Mouse (Mus musculus): ENCODE measurements at regions not wholly inside any gene's neighbourhood (a gene's known extent, or its start where the extent isn't known, plus 50 kb on each side); places are given as distances from the start of the nearest gene placed in this dataset.

DNA sequence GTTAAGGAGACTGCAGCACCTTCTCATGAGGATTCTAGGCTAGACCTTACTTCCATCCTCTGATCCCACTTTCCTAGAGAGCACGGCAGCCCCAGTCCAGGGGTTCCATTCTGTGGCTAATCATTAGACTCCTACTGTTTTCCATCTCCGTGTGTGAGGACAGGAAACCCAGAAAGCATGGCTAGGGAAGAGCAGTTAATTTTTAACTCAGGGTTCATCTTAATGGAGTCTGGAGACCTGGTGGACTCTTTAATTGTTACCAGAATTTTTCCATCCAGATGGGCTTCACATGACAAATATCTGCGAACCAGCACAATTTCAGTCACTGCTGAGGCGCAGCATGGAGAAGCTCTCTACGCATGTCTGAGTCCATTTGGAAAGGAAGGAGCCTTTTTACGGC is 222.8 kb upstream of the Prdm1 start:
- peaks cover 9% of the 10 kb centered on the region; the same call in 1 of the 2 replicates for H3K4me1 ChIP-seq
- WGBS = 91% methylated on average over 6 of the region's 6 CpGs
- no peak overlapping the region for H3K4me3 ChIP-seq
- H3K27ac ChIP-seq = no peak overlapping the region
- no peaks in the 10 kb centered on the region for H3K9me3 ChIP-seq (replicated peaks)
- no peaks in the 10 kb centered on the region for H3K36me3 ChIP-seq (ENCODE audit: poor library complexity, severe bottlenecking)
- no peaks in the 10 kb centered on the region for H3K27me3 ChIP-seq
- H3K9ac ChIP-seq = no peak overlapping the region
- no peak overlapping the region for H3K4me2 ChIP-seq
- no peak for ATAC-seq

DNA sequence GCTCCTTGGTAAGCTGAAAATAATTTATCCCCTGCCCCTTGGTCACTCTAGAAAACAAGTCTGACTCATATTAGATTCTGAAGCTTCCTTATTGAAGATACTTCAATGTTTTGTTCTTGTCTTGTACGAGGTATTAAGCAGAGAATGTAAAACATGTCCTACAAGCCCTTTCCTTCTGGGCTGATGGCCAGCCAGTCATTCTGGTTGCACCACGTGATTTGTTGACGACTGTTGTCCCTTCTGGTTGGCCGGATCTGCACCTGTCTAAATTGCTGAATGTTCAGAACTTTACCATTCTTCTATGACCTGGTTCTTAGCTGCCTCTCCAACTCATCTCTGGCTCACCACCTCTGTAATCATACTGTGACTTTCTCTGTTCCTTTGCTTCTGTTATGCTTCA is 220.9 kb upstream of the Prdm1 start:
- Histone ChIP-seq H3K9me3 (replicated peaks) (no peaks in the 10 kb centered on the region), H3K4me1 (no peaks in the 10 kb centered on the region), H3K27me3 (no peaks in the 10 kb centered on the region), H3K36me3 (ENCODE audit: poor library complexity, severe bottlenecking) (no peaks in the 10 kb centered on the region), H3K27ac (no peak overlapping the region), H3K9ac (no peak overlapping the region), H3K4me3 (no peak overlapping the region), H3K4me2 (no peak overlapping the region)
- 79% methylated on average over 4 of the region's 4 CpGs for WGBS
- no peak for ATAC-seq

DNA sequence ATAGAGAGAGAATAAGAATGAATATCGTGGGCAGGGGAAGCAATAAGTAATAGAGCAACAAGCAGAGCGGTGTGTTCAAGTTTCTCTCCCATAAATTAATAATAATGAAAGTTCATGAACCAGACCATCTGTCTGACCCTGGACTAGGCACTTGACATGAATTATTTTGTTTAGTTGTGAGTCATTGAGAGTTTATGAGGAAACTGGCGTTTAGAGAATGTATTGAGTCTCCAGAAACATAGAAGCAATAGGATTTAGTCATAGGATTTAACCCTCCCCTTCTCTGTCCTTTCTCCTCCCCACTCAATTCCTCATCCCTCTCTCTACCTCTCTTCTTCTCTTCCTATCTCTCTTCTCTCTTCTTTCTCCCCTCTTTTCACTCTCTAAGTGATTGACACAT is 219.1 kb upstream of the Prdm1 start:
- no peaks in the 10 kb centered on the region for H3K27me3 ChIP-seq
- no peak overlapping the region for H3K9ac ChIP-seq
- no peak for ATAC-seq
- no peak overlapping the region for H3K4me3 ChIP-seq
- no peak overlapping the region for H3K4me2 ChIP-seq
- no peak overlapping the region for H3K27ac ChIP-seq
- H3K4me1 ChIP-seq = no peaks in the 10 kb centered on the region
- WGBS = 82% methylated on average over 3 of the region's 3 CpGs
- no peaks in the 10 kb centered on the region for H3K9me3 ChIP-seq (replicated peaks)
- H3K36me3 ChIP-seq (ENCODE audit: poor library complexity, severe bottlenecking) = no peaks in the 10 kb centered on the region

DNA sequence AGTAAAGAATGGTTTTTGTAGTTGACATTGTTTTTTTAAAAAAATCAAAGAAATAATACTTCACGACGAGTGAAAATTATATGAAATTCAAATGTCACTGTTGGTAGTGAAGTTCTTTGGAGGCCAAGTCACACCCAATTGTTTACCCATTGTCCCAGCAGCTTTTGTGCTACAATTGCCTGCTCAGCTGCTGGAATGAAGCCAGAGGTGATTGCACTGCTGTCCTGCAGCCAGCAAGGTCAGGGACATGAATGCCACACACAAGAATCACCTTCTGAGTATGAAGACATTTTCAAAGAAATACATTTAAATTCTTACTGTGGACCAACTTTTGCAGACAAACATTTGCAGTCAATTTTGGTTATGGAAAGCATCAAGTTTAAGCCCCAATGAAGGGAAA is 215.9 kb upstream of the Prdm1 start:
- Histone ChIP-seq H3K4me3 (no peak overlapping the region), H3K9me3 (replicated peaks) (no peaks in the 10 kb centered on the region), H3K4me1 (no peaks in the 10 kb centered on the region), H3K27me3 (no peaks in the 10 kb centered on the region), H3K36me3 (ENCODE audit: poor library complexity, severe bottlenecking) (no peaks in the 10 kb centered on the region), H3K27ac (no peak overlapping the region), H3K9ac (no peak overlapping the region), H3K4me2 (no peak overlapping the region)
- 82% methylated on average over 2 of the region's 2 CpGs for WGBS
- no peak for ATAC-seq

- H3K9ac ChIP-seq = no peak overlapping the region
- no peak overlapping the region for H3K4me3 ChIP-seq
- no peaks in the 10 kb centered on the region for H3K9me3 ChIP-seq (replicated peaks)
- no peaks in the 10 kb centered on the region for H3K4me1 ChIP-seq
- H3K27me3 ChIP-seq = no peaks in the 10 kb centered on the region
- H3K27ac ChIP-seq = no peak overlapping the region
- H3K4me2 ChIP-seq = no peak overlapping the region
- 85% methylated on average over 5 of the region's 5 CpGs for WGBS
- H3K36me3 ChIP-seq (ENCODE audit: poor library complexity, severe bottlenecking) = no peaks in the 10 kb centered on the region
- ATAC-seq = no peak
Observed at GRCm38 (mm10) chr10:44733641-44734040, 205.3 kb upstream of the Prdm1 start.

- Histone ChIP-seq H3K27ac (no peak overlapping the region), H3K9me3 (replicated peaks) (no peaks in the 10 kb centered on the region), H3K4me3 (no peak overlapping the region), H3K27me3 (no peaks in the 10 kb centered on the region), H3K4me2 (no peak overlapping the region), H3K9ac (no peak overlapping the region), H3K4me1 (no peaks in the 10 kb centered on the region), H3K36me3 (ENCODE audit: poor library complexity, severe bottlenecking) (no peaks in the 10 kb centered on the region)
- no peak for ATAC-seq
- 85% methylated on average over 8 of the region's 8 CpGs for WGBS
Observed at GRCm38 (mm10) chr10:44730721-44731120, 202.4 kb upstream of the Prdm1 start.

- Histone ChIP-seq H3K4me3 (no peak overlapping the region), H3K4me2 (no peak overlapping the region), H3K27me3 (no peaks in the 10 kb centered on the region), H3K9me3 (replicated peaks) (no peaks in the 10 kb centered on the region), H3K36me3 (ENCODE audit: poor library complexity, severe bottlenecking) (no peaks in the 10 kb centered on the region), H3K27ac (no peak overlapping the region), H3K9ac (no peak overlapping the region), H3K4me1 (no peaks in the 10 kb centered on the region)
- ATAC-seq = no peak
- WGBS = 91% methylated on average over 4 of the region's 4 CpGs
Observed at GRCm38 (mm10) chr10:44728963-44729362, 200.7 kb upstream of the Prdm1 start.

DNA sequence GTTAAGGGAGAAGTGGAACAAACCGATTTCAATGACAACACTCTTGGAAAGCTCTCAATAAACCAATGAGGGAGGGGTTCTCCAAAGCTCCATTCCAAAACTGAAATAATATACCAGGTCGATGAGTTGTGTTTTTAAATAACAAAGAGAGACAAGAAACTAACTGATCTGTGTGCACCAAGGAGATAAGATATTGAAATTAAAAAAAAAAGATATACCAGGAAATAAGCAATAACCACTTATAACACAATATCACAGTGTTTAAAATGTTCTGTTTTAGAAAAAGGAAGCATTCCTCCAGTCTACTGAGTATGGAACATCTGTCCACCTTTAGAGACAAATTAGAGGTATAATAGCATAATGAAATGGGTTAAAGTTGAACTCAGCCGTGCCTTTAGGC is 196.3 kb upstream of the Prdm1 start:
- WGBS = 78% methylated on average over 3 of the region's 3 CpGs
- Histone ChIP-seq H3K9me3 (replicated peaks) (no peaks in the 10 kb centered on the region), H3K27ac (no peak overlapping the region), H3K9ac (no peak overlapping the region), H3K4me1 (no peaks in the 10 kb centered on the region), H3K27me3 (no peaks in the 10 kb centered on the region), H3K4me2 (no peak overlapping the region), H3K4me3 (no peak overlapping the region), H3K36me3 (ENCODE audit: poor library complexity, severe bottlenecking) (no peaks in the 10 kb centered on the region)
- ATAC-seq = no peak

DNA sequence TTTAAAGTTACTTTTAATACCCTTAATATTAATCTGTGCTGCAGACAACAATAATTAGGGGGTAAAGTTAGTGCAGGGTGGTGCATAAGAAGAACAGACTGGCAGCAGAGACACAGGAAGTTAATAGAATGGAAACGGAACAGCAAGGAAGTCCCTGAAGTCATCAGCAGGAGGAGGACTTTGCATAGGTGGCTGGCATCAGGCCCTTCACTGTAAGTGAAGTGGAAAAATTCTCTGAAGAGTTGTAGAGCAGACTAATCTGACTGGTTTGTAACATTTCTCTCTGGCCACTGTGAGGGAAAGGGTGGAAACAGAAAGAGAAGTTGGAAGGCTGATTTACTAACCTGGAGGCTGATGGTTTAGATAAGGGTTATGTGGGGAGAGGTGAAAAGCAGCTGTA is 195.5 kb upstream of the Prdm1 start:
- no peak for ATAC-seq
- Histone ChIP-seq H3K4me2 (no peak overlapping the region), H3K4me1 (no peaks in the 10 kb centered on the region), H3K4me3 (no peak overlapping the region), H3K27ac (no peak overlapping the region), H3K27me3 (no peaks in the 10 kb centered on the region), H3K36me3 (ENCODE audit: poor library complexity, severe bottlenecking) (no peaks in the 10 kb centered on the region), H3K9ac (no peak overlapping the region), H3K9me3 (replicated peaks) (no peaks in the 10 kb centered on the region)
- 73% methylated on average over 1 of the region's 1 CpGs for WGBS

GRCm38 (mm10) chr10:44723321-44723720 is 195.0 kb upstream of the Prdm1 start:
- no peak for ATAC-seq
- Histone ChIP-seq H3K4me1 (no peaks in the 10 kb centered on the region), H3K27ac (no peak overlapping the region), H3K36me3 (ENCODE audit: poor library complexity, severe bottlenecking) (no peaks in the 10 kb centered on the region), H3K9me3 (replicated peaks) (no peaks in the 10 kb centered on the region), H3K4me3 (no peak overlapping the region), H3K4me2 (no peak overlapping the region), H3K27me3 (no peaks in the 10 kb centered on the region), H3K9ac (no peak overlapping the region)
- WGBS = 86% methylated on average over 5 of the region's 5 CpGs

- Histone ChIP-seq H3K4me2 (no peak overlapping the region), H3K9me3 (replicated peaks) (no peaks in the 10 kb centered on the region), H3K36me3 (ENCODE audit: poor library complexity, severe bottlenecking) (no peaks in the 10 kb centered on the region), H3K27me3 (no peaks in the 10 kb centered on the region), H3K27ac (no peak overlapping the region), H3K9ac (no peak overlapping the region), H3K4me1 (no peaks in the 10 kb centered on the region), H3K4me3 (no peak overlapping the region)
- ATAC-seq = no peak
- 85% methylated on average over 10 of the region's 10 CpGs for WGBS
Observed at GRCm38 (mm10) chr10:44721670-44722069, 193.4 kb upstream of the Prdm1 start.

DNA sequence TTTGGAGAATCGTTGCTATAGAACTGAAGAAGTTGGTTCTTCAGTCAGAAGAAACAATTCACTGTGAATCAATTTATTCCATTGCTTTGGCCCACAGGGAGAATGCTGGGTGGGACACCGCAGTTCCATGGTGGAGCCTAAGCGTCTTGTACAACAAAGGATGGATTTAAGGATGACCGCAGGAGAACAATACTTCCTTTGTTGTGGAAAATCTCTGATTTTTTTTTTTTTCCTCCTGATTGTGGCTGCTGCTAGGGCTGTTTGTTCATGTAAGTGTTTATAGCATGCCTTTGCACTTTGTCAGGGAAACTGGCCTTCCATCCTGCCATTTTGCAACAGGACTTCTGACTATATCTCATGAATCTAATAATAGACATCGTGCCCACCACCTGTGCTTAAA is 188.3 kb upstream of the Prdm1 start:
- no peak overlapping the region for H3K9ac ChIP-seq
- no peaks in the 10 kb centered on the region for H3K9me3 ChIP-seq (replicated peaks)
- no peaks in the 10 kb centered on the region for H3K4me1 ChIP-seq
- no peaks in the 10 kb centered on the region for H3K36me3 ChIP-seq (ENCODE audit: poor library complexity, severe bottlenecking)
- H3K27me3 ChIP-seq = no peaks in the 10 kb centered on the region
- H3K4me2 ChIP-seq = no peak overlapping the region
- H3K4me3 ChIP-seq = no peak overlapping the region
- H3K27ac ChIP-seq = no peak overlapping the region
- no peak for ATAC-seq
- WGBS = 41% methylated on average over 5 of the region's 5 CpGs

GRCm38 (mm10) chr10:44715902-44716301 is 187.6 kb upstream of the Prdm1 start:
- Histone ChIP-seq H3K4me2 (no peak overlapping the region), H3K4me1 (no peaks in the 10 kb centered on the region), H3K9me3 (replicated peaks) (no peaks in the 10 kb centered on the region), H3K4me3 (no peak overlapping the region), H3K27me3 (no peaks in the 10 kb centered on the region), H3K9ac (no peak overlapping the region), H3K27ac (no peak overlapping the region), H3K36me3 (ENCODE audit: poor library complexity, severe bottlenecking) (no peaks in the 10 kb centered on the region)
- ATAC-seq = no peak

- Histone ChIP-seq H3K4me1 (no peaks in the 10 kb centered on the region), H3K9ac (no peak overlapping the region), H3K27me3 (no peaks in the 10 kb centered on the region), H3K4me3 (no peak overlapping the region), H3K4me2 (no peak overlapping the region), H3K9me3 (replicated peaks) (no peaks in the 10 kb centered on the region), H3K36me3 (ENCODE audit: poor library complexity, severe bottlenecking) (no peaks in the 10 kb centered on the region), H3K27ac (no peak overlapping the region)
- no peak for ATAC-seq
- 83% methylated on average over 4 of the region's 4 CpGs for WGBS
Observed at GRCm38 (mm10) chr10:44708830-44709229, 180.5 kb upstream of the Prdm1 start.
